Mouse (Mus musculus): Measurements from ENCODE around the gene Ugt1a7c.

DNA sequence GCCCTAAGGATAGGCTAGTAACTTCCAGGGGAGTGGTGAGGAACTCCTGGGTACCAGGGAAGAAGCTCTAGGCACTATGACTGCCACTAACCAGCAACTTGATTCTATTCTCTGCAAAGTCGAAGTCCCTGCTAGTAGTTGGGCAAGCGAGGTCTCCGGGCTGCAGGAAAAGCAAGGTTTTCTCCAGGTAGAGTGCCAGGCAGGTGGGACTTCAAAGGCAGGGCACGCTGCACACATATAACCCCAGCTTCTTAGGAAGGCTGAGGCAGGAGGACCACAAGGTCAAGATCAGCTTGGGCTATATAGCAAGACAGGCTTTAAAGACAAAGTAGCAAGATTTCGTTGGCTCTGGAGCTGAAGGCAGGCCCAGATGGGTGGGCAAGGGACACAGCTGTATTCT lies 168.9 kb downstream of the Ugt1a7c start:
- no peak for TF ChIP-seq POLR2A (IDR thresholded peaks at IDR 0.05; ENCODE audit: borderline replicate concordance, control insufficient read depth, low read depth, low read length)
- no peak for TF ChIP-seq CTCF (IDR thresholded peaks at IDR 0.05; ENCODE audit: control insufficient read depth, insufficient read depth, low read length)
